ENCODE assay signal across 10 mouse cellular contexts in the genomic region with DNA sequence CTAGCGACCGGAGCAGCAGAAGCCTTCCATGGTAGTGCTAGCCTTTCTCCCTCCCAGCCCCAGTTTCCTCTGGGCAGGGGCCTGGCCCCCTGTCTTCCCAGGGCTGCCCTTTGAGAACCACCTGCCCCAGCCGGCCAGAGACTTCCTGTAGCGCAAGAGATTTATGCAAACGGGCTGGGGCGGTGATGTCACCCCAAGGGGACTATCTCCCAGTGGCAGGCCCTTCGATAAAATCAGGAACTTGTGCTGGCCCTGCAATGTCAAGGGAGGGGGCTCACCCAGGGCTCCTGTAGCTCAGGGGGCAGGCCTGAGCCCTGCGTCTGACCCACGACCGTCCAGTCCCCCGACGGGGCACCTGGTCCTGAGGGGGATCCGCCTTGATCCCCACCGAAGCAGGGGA. TPM values are rescaled to one million over a fixed set of nuclear protein-coding genes. Genes with fewer than 3 reads are reported as not detected.
DNase-seq lines count a peak whose midpoint lies in the region; ATAC-seq and TF ChIP-seq lines count a peak whose summit lies in the region.
"Had no signal": no experiment of that assay in that cellular context is flagged by ENCODE, and none has a peak within 500 bp of the region (broad histone marks: within the 10 kb centered on the region; RNA-seq: fewer than 3 reads in every experiment).

No protein-coding gene starts in this region.

- DNase-seq in stomach, postnatal 0 days (ENCODE audit: low spot score) = no peak
- DNase-seq in lung, postnatal 14 days = peak; percentile 46
- DNase-seq in cerebellum, adult 11-12 months = no peak
- DNase-seq: layer of hippocampus, postnatal 36 days had no signal

- no peaks in the 10 kb centered on the region for H3K36me3 ChIP-seq in erythroblast, embryonic 14.5 days (ENCODE audit: control insufficient read depth)
- H3K36me3 ChIP-seq in stomach, embryonic 14.5 days (ENCODE audit: control insufficient read depth, insufficient read depth, low read length) = no peaks in the 10 kb centered on the region
- H3K36me3 ChIP-seq in stomach, postnatal 0 days (ENCODE audit: control insufficient read depth, insufficient read depth, low read length) = no peaks in the 10 kb centered on the region
- no peaks in the 10 kb centered on the region for H3K36me3 ChIP-seq in stomach, embryonic 15.5 days

- WGBS in stomach, embryonic 14.5 days = 67% methylated on average over 14 of the region's 14 CpGs
- 70% methylated on average over 14 of the region's 14 CpGs for WGBS in stomach, postnatal 0 days
- 60% methylated on average over 14 of the region's 14 CpGs for WGBS in stomach, embryonic 15.5 days

- no peak for TF ChIP-seq CTCF in stomach, postnatal 0 days (IDR thresholded peaks at IDR 0.05; ENCODE audit: low read depth)

- TF ChIP-seq EP300 in stomach, postnatal 0 days (optimal IDR thresholded peaks at IDR 0.05) = no peak

- no peaks in the 10 kb centered on the region for H3K9me3 ChIP-seq in erythroblast, embryonic 14.5 days (ENCODE audit: control insufficient read depth, low read length)
- H3K9me3 ChIP-seq in stomach, embryonic 14.5 days (ENCODE audit: control insufficient read depth, low read depth, low read length) = no peaks in the 10 kb centered on the region
- H3K9me3 ChIP-seq in stomach, postnatal 0 days (ENCODE audit: control insufficient read depth, low read length) = no peaks in the 10 kb centered on the region
- no peaks in the 10 kb centered on the region for H3K9me3 ChIP-seq in stomach, embryonic 15.5 days

- ATAC-seq in erythroblast, adult 5-6 weeks (replicated peaks; ENCODE audit: low FRiP score, poor library complexity, severe bottlenecking) = no peak
- 0 out of 2 replicates have a peak, but pooled peaks have one; percentile 15 for ATAC-seq in stomach, embryonic 14.5 days (ENCODE audit: insufficient number of reproducible peaks, insufficient read depth, low FRiP score, low read depth)
- ATAC-seq in stomach, postnatal 0 days (ENCODE audit: low FRiP score, low TSS enrichment) = no peak; the same call in 1 of the 2 replicates
- no peak for ATAC-seq in stomach, embryonic 15.5 days (ENCODE audit: insufficient read depth, low FRiP score, low read depth)
- no peak for ATAC-seq in frontal cortex, adult (ENCODE audit: low TSS enrichment)

- H3K4me2 ChIP-seq in stomach, embryonic 14.5 days (replicated peaks; ENCODE audit: low read depth, low read length) = no peak overlapping the region
- H3K4me2 ChIP-seq in stomach, postnatal 0 days (replicated peaks; ENCODE audit: low read depth) = no peak overlapping the region
- H3K4me2 ChIP-seq in stomach, embryonic 15.5 days = no peak overlapping the region

- peaks cover 29% of the 10 kb centered on the region for H3K4me1 ChIP-seq in erythroblast, embryonic 14.5 days (ENCODE audit: control insufficient read depth)
- H3K4me1 ChIP-seq in stomach, embryonic 14.5 days (ENCODE audit: control insufficient read depth, insufficient read depth, low read length) = no peaks in the 10 kb centered on the region
- H3K4me1 ChIP-seq in stomach, postnatal 0 days (replicated peaks; ENCODE audit: control insufficient read depth, insufficient read depth) = no peaks in the 10 kb centered on the region
- H3K4me1 ChIP-seq in stomach, embryonic 15.5 days = no peaks in the 10 kb centered on the region

- H3K27ac ChIP-seq in stomach, embryonic 14.5 days (ENCODE audit: low read length) = no peak overlapping the region
- no peak overlapping the region for H3K27ac ChIP-seq in stomach, postnatal 0 days (replicated peaks)
- H3K27ac ChIP-seq in stomach, embryonic 15.5 days = no peak overlapping the region

- no peak overlapping the region for H3K9ac ChIP-seq in stomach, embryonic 14.5 days (replicated peaks; ENCODE audit: low read depth, low read length)
- no peak overlapping the region for H3K9ac ChIP-seq in stomach, postnatal 0 days (ENCODE audit: low read length)
- no peak overlapping the region for H3K9ac ChIP-seq in stomach, embryonic 15.5 days

- H3K4me3 ChIP-seq in erythroblast, embryonic 14.5 days (replicated peaks) = peak overlapping the region; percentile 19
- H3K4me3 ChIP-seq in stomach, embryonic 14.5 days (ENCODE audit: low read depth, low read length) = no peak overlapping the region
- no peak overlapping the region for H3K4me3 ChIP-seq in stomach, postnatal 0 days (ENCODE audit: low read depth, low read length)
- peak overlapping the region; percentile 8; the same call in 1 of the 2 replicates for H3K4me3 ChIP-seq in stomach, embryonic 15.5 days (replicated peaks)

- peaks cover 8% of the 10 kb centered on the region for H3K27me3 ChIP-seq in erythroblast, embryonic 14.5 days (ENCODE audit: control insufficient read depth)
- H3K27me3 ChIP-seq in stomach, embryonic 14.5 days (ENCODE audit: control insufficient read depth, insufficient read depth, low read length) = no peaks in the 10 kb centered on the region
- H3K27me3 ChIP-seq in stomach, postnatal 0 days (ENCODE audit: control insufficient read depth, insufficient read depth, low read length) = no peaks in the 10 kb centered on the region
- no peaks in the 10 kb centered on the region; the same call in 1 of the 2 replicates for H3K27me3 ChIP-seq in stomach, embryonic 15.5 days (replicated peaks)

RNA-seq across cellular contexts. Expression of a gene that starts 14.3 kb away (rescaled TPM):
- 0.76 and 0.83 TPM in 2 replicates for polyA plus RNA-seq in erythroblast, embryonic 14.5 days (2012)
- 60.5 and 134 TPM in 2 replicates for total RNA-seq in erythroblast, adult 5-6 weeks (2015; ENCODE audit: low replicate concordance)
- total RNA-seq in erythroblast, adult 5-6 weeks (2017; ENCODE audit: low replicate concordance) = 21.6 and 48.5 TPM in 2 replicates
- 6.0 and 6.1 TPM in 2 replicates for polyA plus RNA-seq in stomach, embryonic 14.5 days (2014; fragmentation: Nextera tagmentation; extraction: Ambion mirVana)
- polyA plus RNA-seq in stomach, postnatal 0 days (2015; fragmentation: Nextera tagmentation; extraction: Ambion mirVana) = 6.4 and 7.0 TPM in 2 replicates
- polyA plus RNA-seq in stomach, embryonic 15.5 days (2015; fragmentation: Nextera tagmentation; extraction: Ambion mirVana) = 9.5 and 13.5 TPM in 2 replicates
- polyA plus RNA-seq: C2C12 had no signal

RNA-seq across cellular contexts. Expression of a gene that starts 21.4 kb away (rescaled TPM):
- 0.01 TPM in 1 of 2 replicates, not detected in the other for polyA plus RNA-seq in erythroblast, embryonic 14.5 days (2012)
- total RNA-seq in erythroblast, adult 5-6 weeks (2015; ENCODE audit: low replicate concordance) = 0.21 TPM in 1 of 2 replicates, not detected in the other
- 0.56 TPM in 1 of 2 replicates, not detected in the other for total RNA-seq in erythroblast, adult 5-6 weeks (2017; ENCODE audit: low replicate concordance)
- polyA plus RNA-seq in stomach, embryonic 14.5 days (2014; fragmentation: Nextera tagmentation; extraction: Ambion mirVana) = 0.35 and 0.42 TPM in 2 replicates
- polyA plus RNA-seq in stomach, postnatal 0 days (2015; fragmentation: Nextera tagmentation; extraction: Ambion mirVana) = 0.02 and 0.07 TPM in 2 replicates
- polyA plus RNA-seq in stomach, embryonic 15.5 days (2015; fragmentation: Nextera tagmentation; extraction: Ambion mirVana) = 0.50 and 0.67 TPM in 2 replicates
- polyA plus RNA-seq: C2C12 had no signal

RNA-seq across cellular contexts. Expression of a gene that starts 26.3 kb away (rescaled TPM):
- polyA plus RNA-seq in erythroblast, embryonic 14.5 days (2012) = 1.4 and 2.0 TPM in 2 replicates
- 6.9 TPM in 1 of 2 replicates, not detected in the other for total RNA-seq in erythroblast, adult 5-6 weeks (2015; ENCODE audit: low replicate concordance)
- 0.98 and 4.2 TPM in 2 replicates for total RNA-seq in erythroblast, adult 5-6 weeks (2017; ENCODE audit: low replicate concordance)
- 42.8 and 45.8 TPM in 2 replicates for polyA plus RNA-seq in stomach, embryonic 14.5 days (2014; fragmentation: Nextera tagmentation; extraction: Ambion mirVana)
- polyA plus RNA-seq in stomach, postnatal 0 days (2015; fragmentation: Nextera tagmentation; extraction: Ambion mirVana) = 19.1 and 19.4 TPM in 2 replicates
- polyA plus RNA-seq in stomach, embryonic 15.5 days (2015; fragmentation: Nextera tagmentation; extraction: Ambion mirVana) = 42.8 and 45.5 TPM in 2 replicates

RNA-seq across cellular contexts. Expression of a gene that starts 42.7 kb away (rescaled TPM):
- 22.2 and 22.3 TPM in 2 replicates for polyA plus RNA-seq in erythroblast, embryonic 14.5 days (2012)
- total RNA-seq in erythroblast, adult 5-6 weeks (2015; ENCODE audit: low replicate concordance) = 24.8 and 40.8 TPM in 2 replicates
- 76.4 and 132 TPM in 2 replicates for total RNA-seq in erythroblast, adult 5-6 weeks (2017; ENCODE audit: low replicate concordance)
- polyA plus RNA-seq in stomach, embryonic 14.5 days (2014; fragmentation: Nextera tagmentation; extraction: Ambion mirVana) = 302 and 313 TPM in 2 replicates
- polyA plus RNA-seq in stomach, postnatal 0 days (2015; fragmentation: Nextera tagmentation; extraction: Ambion mirVana) = 203 and 211 TPM in 2 replicates
- polyA plus RNA-seq in stomach, embryonic 15.5 days (2015; fragmentation: Nextera tagmentation; extraction: Ambion mirVana) = 225 and 243 TPM in 2 replicates

Comparison
In these comparisons a context has a peak if more than half of its experiments do, and no peak if none do; other contexts are left out.
1. H3K4me3 ChIP-seq: peak in erythroblast, embryonic 14.5 days (single experiment) and stomach, embryonic 15.5 days (single experiment); none in stomach, embryonic 14.5 days (single experiment) and stomach, postnatal 0 days (single experiment).